Mouse (Mus musculus) frontal cortex, postnatal 36 days (tissue): ENCODE measurements around the gene Sf3b3.
"Not testable (repeated sequence)": the region's sequence is repeated elsewhere in the genome, so short reads cannot be mapped to it uniquely, and the experiment has no call there.

ENCODE experiments used
- DNase-seq, 2 experiments: peaks; one replicate each; pipeline ENCODE4 v3.0.0; 2022; ENCODE audit warnings: low spot score in 2 of 2

The Sf3b3 gene

GRCm38 (mm10) chr8:110846405-110847170 lies at the start of gene Sf3b3, which contains the start of gene Cog4:
Sf3b3 (minus strand) TSS chr8:110846787.
Cog4 (plus strand) TSS chr8:110846600.
- DNase-seq: peak; percentile 83 to 90

GRCm38 (mm10) chr8:110895812-110896211 lies 49.2 kb upstream of the Sf3b3 start:
- no peak for DNase-seq

- DNase-seq: no peak
Measured at GRCm38 (mm10) chr8:110895254-110895653, 48.7 kb upstream of the Sf3b3 start.

GRCm38 (mm10) chr8:110894851-110895250 lies 48.3 kb upstream of the Sf3b3 start:
- DNase-seq: no peak

GRCm38 (mm10) chr8:110892913-110893312 lies 46.3 kb upstream of the Sf3b3 start:
- no peak for DNase-seq

- no peak for DNase-seq
Measured at GRCm38 (mm10) chr8:110892040-110892439, 45.5 kb upstream of the Sf3b3 start.

- no peak for DNase-seq
Measured at GRCm38 (mm10) chr8:110889904-110890470, 43.4 kb upstream of the Sf3b3 start.

GRCm38 (mm10) chr8:110888860-110889259 lies 42.3 kb upstream of the Sf3b3 start:
- no peak for DNase-seq

GRCm38 (mm10) chr8:110888441-110888840 lies 41.9 kb upstream of the Sf3b3 start:
- no peak for DNase-seq

- no peak for DNase-seq
Measured at GRCm38 (mm10) chr8:110887551-110887950, 41.0 kb upstream of the Sf3b3 start.

- DNase-seq: no peak
Measured at GRCm38 (mm10) chr8:110886634-110887033, 40.0 kb upstream of the Sf3b3 start.

GRCm38 (mm10) chr8:110883824-110884223 lies 37.2 kb upstream of the Sf3b3 start:
- DNase-seq: no peak

- peak; percentile 36 to 52 for DNase-seq
Measured at GRCm38 (mm10) chr8:110881741-110882310, 35.2 kb upstream of the Sf3b3 start.

GRCm38 (mm10) chr8:110877862-110878261 lies 31.3 kb upstream of the Sf3b3 start:
- DNase-seq: no peak

GRCm38 (mm10) chr8:110870501-110870900 lies 23.9 kb upstream of the Sf3b3 start:
- DNase-seq: no peak

GRCm38 (mm10) chr8:110861347-110862025 lies 14.9 kb upstream of the Sf3b3 start:
- not testable (repeated sequence) for DNase-seq

GRCm38 (mm10) chr8:110859651-110860501 lies 13.3 kb upstream of the Sf3b3 start:
- no peak for DNase-seq

- DNase-seq: no peak
Measured at GRCm38 (mm10) chr8:110856760-110857461, 10.3 kb upstream of the Sf3b3 start.

GRCm38 (mm10) chr8:110856073-110856472 lies 9.5 kb upstream of the Sf3b3 start:
- DNase-seq: not testable (repeated sequence)

- DNase-seq: no peak
Measured at GRCm38 (mm10) chr8:110851186-110851585, 4.6 kb upstream of the Sf3b3 start.
